Mouse (Mus musculus) testis, adult 2 months (tissue): Measurements from ENCODE around the gene Gm17027. TPM values are rescaled to one million over a fixed set of nuclear protein-coding genes. Genes with fewer than 3 reads are reported as not detected.
"Not testable (repeated sequence)": the region's sequence is repeated elsewhere in the genome, so short reads cannot be mapped to it uniquely, and the experiment has no call there.

Experiments used
- H3K27ac ChIP-seq: fragments of 200-500 bp; 2 replicates; pipeline ENCODE4 v1.5.1; 2012; ENCODE audit warnings: low read depth, low read length; ENCODE audit not compliant: control insufficient read depth, insufficient read depth
- H3K27me3 ChIP-seq: fragments of 200-500 bp; 2 replicates; pipeline ENCODE4 v1.6.1; 2012; ENCODE audit warnings: mild to moderate bottlenecking, low read length, moderate library complexity; ENCODE audit not compliant: control insufficient read depth, insufficient read depth
- H3K36me3 ChIP-seq: fragments of 200-500 bp; 2 replicates; pipeline ENCODE4 v1.6.1; 2012; ENCODE audit warnings: mild to moderate bottlenecking, low read length; ENCODE audit not compliant: control insufficient read depth, insufficient read depth
- H3K4me1 ChIP-seq: fragments of 200-500 bp; 2 replicates; pipeline ENCODE4 v1.6.1; 2012; ENCODE audit warnings: low read length; ENCODE audit not compliant: control insufficient read depth, insufficient read depth
- H3K4me3 ChIP-seq: fragments of 200-500 bp; 2 replicates; pipeline ENCODE4 v1.5.1; 2012; ENCODE audit warnings: low read depth, mild to moderate bottlenecking, low read length, moderate library complexity, mixed read lengths; ENCODE audit not compliant: control insufficient read depth
- polyA plus RNA-seq: library from polyadenylated mRNA; depleted of rRNA; stranded (reverse); fragments of >200 nt; gene quantifications from 2 replicates; pipeline ENCODE4 v1.2.3, GENCODE M21; 2012; rRNA removed

The Gm17027 gene
- 0.12 and 0.31 TPM in 2 replicates for polyA plus RNA-seq

- not testable (repeated sequence) for H3K36me3 ChIP-seq, H3K4me1 ChIP-seq, H3K4me3 ChIP-seq, H3K27me3 ChIP-seq, H3K27ac ChIP-seq
Observed at GRCm38 (mm10) chr14:42162522-42162921, at the start of gene Gm17027. Gene Gm17027 (minus strand): TSS chr14:42162622.

- not testable (repeated sequence) for H3K4me1 ChIP-seq, H3K27me3 ChIP-seq, H3K36me3 ChIP-seq, H3K27ac ChIP-seq
- peak within 1 kb of the TSS; percentile 16 for H3K4me3 ChIP-seq
Observed at GRCm38 (mm10) chr14:42190691-42191090, 28.3 kb upstream of the Gm17027 start, which contains the start of gene Gm3573. Gene Gm3573 (minus strand): TSS chr14:42190791.

DNA sequence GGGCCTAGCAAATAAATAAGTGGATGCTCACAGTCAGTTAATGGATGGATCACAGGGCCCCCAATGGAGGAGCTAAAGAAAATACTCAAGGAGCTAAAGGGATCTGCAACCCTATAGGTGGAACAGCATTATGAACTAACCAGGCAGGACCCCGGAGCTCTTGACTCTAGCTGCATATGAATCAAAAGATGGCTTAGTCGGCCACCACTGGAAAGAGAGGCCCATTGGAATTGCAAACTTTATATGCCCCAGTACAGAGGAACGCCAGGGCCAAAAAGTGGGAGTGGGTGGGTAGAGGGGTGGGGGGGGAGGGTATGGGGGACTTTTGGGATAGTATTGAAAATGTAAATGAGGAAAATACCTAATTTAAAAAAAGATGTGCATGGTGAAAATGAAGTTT lies 21.5 kb upstream of the Gm17027 start:
- H3K4me1 ChIP-seq, H3K27me3 ChIP-seq, H3K4me3 ChIP-seq, H3K27ac ChIP-seq, H3K36me3 ChIP-seq: not testable (repeated sequence)

- H3K4me3 ChIP-seq, result peak overlapping the region; percentile 27
- H3K27me3 ChIP-seq, H3K27ac ChIP-seq, H3K36me3 ChIP-seq, H3K4me1 ChIP-seq: not testable (repeated sequence)
Observed at GRCm38 (mm10) chr14:42134571-42134970, 27.9 kb downstream of the Gm17027 start.

DNA sequence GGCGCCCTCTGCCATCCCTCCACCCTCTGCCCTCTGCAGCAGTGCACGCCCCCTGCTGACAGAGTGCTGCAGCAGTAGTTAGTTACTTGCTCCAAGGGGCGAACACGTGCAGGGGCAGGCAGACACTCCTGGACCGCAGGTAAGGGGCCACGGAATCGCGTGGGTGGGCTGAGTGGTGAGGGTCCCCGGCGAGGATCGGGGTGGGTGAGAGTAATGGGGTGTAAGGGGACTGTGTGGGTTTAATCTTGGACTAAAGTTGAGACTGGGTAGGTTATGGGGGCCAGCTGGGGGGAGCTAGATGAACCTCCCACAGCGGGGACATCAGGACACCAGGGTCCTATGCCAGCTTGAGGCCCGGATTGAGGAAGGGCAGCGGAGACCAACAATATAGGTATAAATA lies 28.6 kb downstream of the Gm17027 start:
- H3K27me3 ChIP-seq, H3K36me3 ChIP-seq, H3K27ac ChIP-seq, H3K4me3 ChIP-seq, H3K4me1 ChIP-seq: not testable (repeated sequence)

GRCm38 (mm10) chr14:42117269-42117668 lies 45.2 kb downstream of the Gm17027 start, which contains the start of gene Gm7951:
Gene Gm7951 (minus strand): TSS chr14:42117369.
- H3K36me3 ChIP-seq, H3K27me3 ChIP-seq, H3K4me3 ChIP-seq, H3K27ac ChIP-seq, H3K4me1 ChIP-seq: not testable (repeated sequence)

Other genes starting within 250 kb of the Gm17027 start
- not detected in 2 replicates for gene 1700049E17Rik1, start 237.7 kb downstream of the Gm17027 start, polyA plus RNA-seq
- 2.3 and 2.5 TPM in 2 replicates for gene 1700024B05Rik, start 218.6 kb downstream of the Gm17027 start, polyA plus RNA-seq
- 0.37 and 0.62 TPM in 2 replicates for gene Gm6401, start 194.7 kb downstream of the Gm17027 start, polyA plus RNA-seq
- gene Gm3543, start 179.3 kb downstream of the Gm17027 start, polyA plus RNA-seq, result 16.1 and 19.3 TPM in 2 replicates
- gene Gm7951, start 45.3 kb downstream of the Gm17027 start, polyA plus RNA-seq, result 0.12 TPM in 1 of 2 replicates, not detected in the other
- gene Gm3573, start 28.2 kb upstream of the Gm17027 start, polyA plus RNA-seq, result 3.4 and 3.6 TPM in 2 replicates
- 0.40 and 0.64 TPM in 2 replicates for gene Gm17026, start 97.4 kb upstream of the Gm17027 start, polyA plus RNA-seq
- 0.51 and 1.8 TPM in 2 replicates for gene Gm9611, start 134.7 kb upstream of the Gm17027 start, polyA plus RNA-seq
- 0.54 and 0.78 TPM in 2 replicates for gene Gm7995, start 147.6 kb upstream of the Gm17027 start, polyA plus RNA-seq